Mouse (Mus musculus) macrophage (primary cell): ENCODE measurements around the gene Sbk2. TPM values are rescaled to one million over a fixed set of nuclear protein-coding genes. Genes with fewer than 3 reads are reported as not detected.
"Not testable (repeated sequence)": the region's sequence is repeated elsewhere in the genome, so short reads cannot be mapped to it uniquely, and the experiment has no call there.

Source experiments
- H3K27ac ChIP-seq: fragments of 350-480 bp; formaldehyde crosslinking; 2 replicates; pipeline ENCODE4 v1.9.0; 2021
- H3K36me3 ChIP-seq: fragments of 350-480 bp; formaldehyde crosslinking; 2 replicates; pipeline ENCODE4 v1.9.0; 2021; ENCODE audit errors: inconsistent target
- H3K4me3 ChIP-seq: fragments of 350-480 bp; formaldehyde crosslinking; 2 replicates; pipeline ENCODE4 v1.9.0; 2021; ENCODE audit errors: inconsistent target
- H3K79me2 ChIP-seq: fragments of 350-480 bp; formaldehyde crosslinking; 2 replicates; pipeline ENCODE4 v1.9.0; 2021; ENCODE audit errors: inconsistent target
- WGBS: methylation state at CpG from one replicate; pipeline ENCODE4 v1.1.7; 2026; ENCODE audit warnings: inconsistent platforms; ENCODE audit not compliant: missing documents; 5-methylcytosine and 5-hydroxymethylcytosine counted together
- polyA plus RNA-seq: library from polyadenylated mRNA; stranded (reverse); fragments of 250-400 nt; gene quantifications from 3 replicates; pipeline ENCODE4 v1.2.4, GENCODE M21; 2018; ENCODE audit warnings: inconsistent platforms
- total RNA-seq, 78 experiments: library from RNA; depleted of rRNA; stranded (reverse); fragments of 250-400 nt; gene quantifications; 1 replicate in 9 of 78; 2 replicates in 24 of 78; 3 replicates in 43 of 78; 4 replicates in 2 of 78; pipeline ENCODE4 v1.2.4; 2018; ENCODE audit warnings: inconsistent platforms in 56 of 78

Sbk2 gene
- total RNA-seq (2018; cell fraction: chromatin; rRNA removed), result 1 to 10 TPM in 3 of 26 experiments, under 1 TPM in 4, not detected in 19; 0.32 to 1.3 (median 0.94) TPM
- 1 to 10 TPM in 6 of 26 experiments, under 1 TPM in 20; 0.07 to 1.7 (median 0.34) TPM for total RNA-seq (2018; cell fraction: cytosol; rRNA removed)
- 1 to 10 TPM in 3 of 26 experiments, under 1 TPM in 11, not detected in 12; 0.37 to 2.4 (median 0.63) TPM for total RNA-seq (2018; cell fraction: nucleus; rRNA removed)
- 0.36 to 1.8 TPM (median 1.1 TPM) in 3 replicates for polyA plus RNA-seq

- 3% methylated on average over 9 of the region's 10 CpGs for WGBS
- Histone ChIP-seq H3K36me3 (no peaks in the 10 kb centered on the region), H3K79me2 (no peaks in the 10 kb centered on the region), H3K4me3 (no peak within 1 kb of the TSS), H3K27ac (no peak within 1 kb of the TSS)
Observed at GRCm38 (mm10) chr7:4964272-4964671, at the start of gene Sbk2. Gene Sbk2, minus strand, starts transcription at chr7:4964406.

- peak overlapping the region; percentile 87; the same call in 1 of the 2 replicates for H3K27ac ChIP-seq
Observed at GRCm38 (mm10) chr7:5012681-5013513, 48.7 kb upstream of the Sbk2 start.

GRCm38 (mm10) chr7:5008229-5008628 is 44.0 kb upstream of the Sbk2 start:
- no peak overlapping the region for H3K27ac ChIP-seq
- H3K4me3 ChIP-seq, result no peak overlapping the region
- H3K36me3 ChIP-seq, result peaks cover 48% of the 10 kb centered on the region
- peaks cover 25% of the 10 kb centered on the region; the same call in 1 of the 2 replicates for H3K79me2 ChIP-seq
- WGBS, result 95% methylated on average over 18 of the region's 26 CpGs

More at GRCm38 (mm10) chr7:5012681-5013513, 48.7 kb upstream of the Sbk2 start:
- H3K79me2 ChIP-seq, result peaks cover 40% of the 10 kb centered on the region; the same call in 1 of the 2 replicates
- H3K4me3 ChIP-seq, result peak overlapping the region; percentile 54; the same call in 1 of the 2 replicates
- 80% methylated on average over 26 of the region's 27 CpGs for WGBS
- peaks cover 41% of the 10 kb centered on the region for H3K36me3 ChIP-seq

- 91% methylated on average over 5 of the region's 8 CpGs for WGBS
- not testable (repeated sequence) for H3K79me2 ChIP-seq, H3K27ac ChIP-seq, H3K36me3 ChIP-seq, H3K4me3 ChIP-seq
Observed at GRCm38 (mm10) chr7:5002876-5003275, 38.7 kb upstream of the Sbk2 start.

GRCm38 (mm10) chr7:4999876-5000275 is 35.7 kb upstream of the Sbk2 start:
- H3K79me2 ChIP-seq, result no peaks in the 10 kb centered on the region
- WGBS, result 83% methylated on average over 2 of the region's 2 CpGs
- H3K4me3 ChIP-seq, result no peak overlapping the region
- no peak overlapping the region for H3K27ac ChIP-seq
- H3K36me3 ChIP-seq, result no peaks in the 10 kb centered on the region

DNA sequence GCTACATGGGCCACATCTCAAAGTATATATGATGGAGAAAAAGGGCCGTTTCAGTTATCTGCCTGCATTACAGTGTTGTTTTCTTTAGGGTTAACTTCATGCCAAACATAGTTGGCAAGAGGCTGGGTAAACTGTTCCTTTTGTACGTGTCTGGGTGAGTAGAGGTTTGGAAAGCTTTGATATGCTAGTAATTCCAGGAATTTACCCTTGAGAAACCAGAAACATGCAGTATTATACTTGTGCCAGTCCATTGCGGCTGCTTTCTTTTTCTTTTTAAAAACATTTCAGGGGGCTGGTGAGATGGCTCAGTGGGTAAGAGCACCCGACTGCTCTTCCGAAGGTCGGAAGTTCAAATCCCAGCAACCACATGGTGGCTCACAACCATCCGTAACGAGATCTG is 32.7 kb upstream of the Sbk2 start:
- Histone ChIP-seq H3K79me2 (no peaks in the 10 kb centered on the region), H3K36me3 (no peaks in the 10 kb centered on the region), H3K4me3 (no peak overlapping the region), H3K27ac (no peak overlapping the region)
- WGBS, result 84% methylated on average over 6 of the region's 8 CpGs

- WGBS, result 25% methylated on average over 8 of the region's 26 CpGs
- Histone ChIP-seq H3K36me3 (no peaks in the 10 kb centered on the region), H3K27ac (no peak within 1 kb of the TSS), H3K79me2 (no peaks in the 10 kb centered on the region), H3K4me3 (peak within 1 kb of the TSS; percentile 57)
Observed at GRCm38 (mm10) chr7:4996003-4996895, 32.0 kb upstream of the Sbk2 start, which contains the start of gene Zfp579. Gene Zfp579, minus strand, starts transcription at chr7:4996158.

DNA sequence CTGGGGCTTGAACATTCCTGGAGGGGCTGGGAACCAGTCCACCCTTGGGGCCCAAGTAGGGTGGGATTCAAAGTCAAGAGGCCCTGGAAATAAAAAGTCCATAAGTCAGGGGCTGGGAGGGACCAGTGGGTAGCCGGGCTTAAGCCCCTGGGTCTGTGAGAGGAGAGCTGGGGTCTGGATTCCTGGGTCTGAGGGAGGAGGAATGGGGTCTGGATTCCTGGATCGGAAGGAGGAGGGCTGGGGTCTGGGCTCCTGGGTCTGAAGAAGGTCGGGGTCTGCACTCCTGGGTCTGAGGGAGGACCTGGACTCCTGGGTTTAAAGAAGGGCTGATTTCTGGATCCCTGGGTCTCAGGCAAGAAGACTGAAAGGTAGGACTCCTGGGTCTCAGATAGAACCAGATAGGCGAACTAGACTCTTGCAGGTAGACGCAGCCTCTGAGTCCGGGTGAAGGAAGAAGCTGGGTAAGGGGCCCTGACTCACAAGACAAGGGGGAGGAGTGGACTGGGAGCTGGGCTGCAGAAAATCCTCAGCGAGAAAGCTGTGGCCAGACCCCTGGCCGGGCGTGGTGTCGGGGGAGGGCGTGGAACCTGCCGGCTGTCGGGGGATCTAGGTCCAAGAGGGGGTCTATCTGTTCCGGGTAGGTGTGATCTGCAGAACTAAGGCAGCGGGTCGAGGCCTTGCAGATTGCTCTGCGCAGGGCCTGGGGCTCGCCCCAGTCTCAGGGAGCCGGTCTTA is 31.2 kb upstream of the Sbk2 start:
- H3K4me3 ChIP-seq, result peak overlapping the region; percentile 57
- H3K27ac ChIP-seq, result no peak overlapping the region
- H3K79me2 ChIP-seq, result no peaks in the 10 kb centered on the region
- H3K36me3 ChIP-seq, result no peaks in the 10 kb centered on the region
- whole genome bisulfite sequencing, result 11% methylated on average over 16 of the region's 19 CpGs

GRCm38 (mm10) chr7:4993999-4994788 is 30.0 kb upstream of the Sbk2 start:
- no peak overlapping the region for H3K27ac ChIP-seq
- H3K4me3 ChIP-seq, result no peak overlapping the region
- H3K36me3 ChIP-seq, result no peaks in the 10 kb centered on the region
- no peaks in the 10 kb centered on the region for H3K79me2 ChIP-seq
- WGBS, result 93% methylated on average over 56 of the region's 59 CpGs

GRCm38 (mm10) chr7:4993347-4993998 is 29.3 kb upstream of the Sbk2 start:
- Histone ChIP-seq H3K79me2 (no peaks in the 10 kb centered on the region), H3K27ac (no peak overlapping the region), H3K36me3 (no peaks in the 10 kb centered on the region), H3K4me3 (no peak overlapping the region)
- WGBS, result 94% methylated on average over 42 of the region's 55 CpGs

DNA sequence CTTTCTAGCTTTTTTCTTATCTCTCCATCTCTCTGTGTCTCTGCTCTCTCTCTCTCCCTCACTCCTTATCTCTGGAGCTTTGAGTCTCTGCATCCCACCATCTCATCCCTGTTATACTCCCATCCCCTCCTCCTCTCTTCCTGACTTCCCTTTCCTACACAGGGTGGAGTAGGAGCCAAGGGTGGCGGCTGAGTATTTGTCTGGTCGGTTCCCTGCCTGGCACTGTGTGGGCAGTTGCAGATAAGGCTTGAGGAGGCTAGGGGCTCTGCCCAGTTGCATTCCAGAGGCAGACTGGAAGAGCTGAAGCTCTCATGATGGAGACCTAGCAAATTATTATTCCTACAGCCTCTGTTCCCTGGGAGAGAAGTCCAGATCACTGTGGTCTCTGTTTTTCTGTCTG is 24.0 kb upstream of the Sbk2 start:
- WGBS, result 73% methylated on average over 2 of the region's 2 CpGs
- H3K79me2 ChIP-seq, result no peaks in the 10 kb centered on the region
- H3K4me3 ChIP-seq, result no peak overlapping the region
- no peaks in the 10 kb centered on the region for H3K36me3 ChIP-seq
- no peak overlapping the region for H3K27ac ChIP-seq

DNA sequence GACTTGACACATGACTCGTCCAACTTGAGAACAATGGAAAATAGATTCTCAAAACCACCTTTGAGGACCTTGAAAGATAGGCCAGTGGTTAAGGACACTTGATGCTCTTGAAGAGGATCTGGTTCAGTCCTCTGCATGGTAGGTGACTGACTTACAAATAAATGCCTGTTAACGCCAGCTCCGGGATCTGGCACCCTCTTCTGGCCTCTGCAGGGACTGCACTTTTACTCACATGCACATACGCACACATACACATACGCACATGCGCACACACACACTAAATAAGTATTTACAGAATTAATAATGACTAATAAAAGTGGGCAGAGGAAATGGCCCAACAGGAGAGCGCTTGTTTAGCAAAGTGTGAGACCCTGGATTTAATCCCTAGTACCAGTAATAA is 12.6 kb upstream of the Sbk2 start:
- H3K36me3 ChIP-seq, result no peaks in the 10 kb centered on the region
- no peaks in the 10 kb centered on the region for H3K79me2 ChIP-seq
- H3K4me3 ChIP-seq, result no peak overlapping the region
- WGBS, result 88% methylated on average over 7 of the region's 7 CpGs
- no peak overlapping the region for H3K27ac ChIP-seq

DNA sequence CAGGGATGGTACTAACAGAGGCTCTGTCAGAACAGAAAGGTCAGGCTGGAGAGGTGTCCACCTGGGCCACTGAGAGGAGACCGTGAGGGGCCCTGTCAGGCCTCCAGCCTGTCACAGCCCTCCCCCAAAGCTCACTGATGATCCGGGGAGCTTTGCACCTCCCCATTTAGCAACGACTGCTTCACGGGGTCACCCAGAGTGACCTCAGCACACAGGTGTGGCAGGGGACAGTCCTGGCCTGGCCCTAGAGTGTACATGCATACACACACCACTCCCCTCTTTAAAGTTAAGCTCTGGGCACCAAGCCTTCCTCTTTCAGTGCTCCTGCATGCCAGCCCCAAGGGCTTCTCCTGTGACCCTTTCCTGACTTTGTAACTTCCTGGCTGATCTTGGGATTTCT is 11.2 kb upstream of the Sbk2 start:
- no peaks in the 10 kb centered on the region for H3K79me2 ChIP-seq
- no peak overlapping the region for H3K27ac ChIP-seq
- no peaks in the 10 kb centered on the region for H3K36me3 ChIP-seq
- H3K4me3 ChIP-seq, result no peak overlapping the region
- 81% methylated on average over 4 of the region's 4 CpGs for WGBS
